Mouse (Mus musculus): Measurements from ENCODE around the gene Espnl. TPM values are rescaled to one million over a fixed set of nuclear protein-coding genes. Genes with fewer than 3 reads are reported as not detected.
A peak's percentile ranks its signal among the peaks of the same experiment; 100 is the strongest.

Gene Espnl
- total and polyA plus RNA-seq, 2 experiments from 2014 or later: not detected

- Histone ChIP-seq H3K4me3 (ENCODE audit: low read depth, low read length) (no peak overlapping the region), H3K4me2 (ENCODE audit: low read depth, low read length) (no peak overlapping the region), H3K4me1 (ENCODE audit: control insufficient read depth, insufficient read depth) (no peaks in the 10 kb centered on the region), H3K27ac (ENCODE audit: low read depth) (no peak overlapping the region), H3K9ac (replicated peaks; ENCODE audit: low read depth, low read length) (no peak overlapping the region), H3K27me3 (ENCODE audit: control insufficient read depth, insufficient read depth, low read length) (no peaks in the 10 kb centered on the region), H3K36me3 (replicated peaks; ENCODE audit: control insufficient read depth, insufficient read depth, low read length) (peaks cover 57% of the 10 kb centered on the region), H3K9me3 (replicated peaks; ENCODE audit: control insufficient read depth, low read length) (no peaks in the 10 kb centered on the region)
- DNase-seq (ENCODE audit: low spot score): no peak
- no peak for ATAC-seq (ENCODE audit: insufficient read depth, low read depth)
- TF ChIP-seq EP300 (IDR thresholded peaks at IDR 0.05; ENCODE audit: low read depth) (no peak), CTCF (IDR thresholded peaks at IDR 0.05; ENCODE audit: low read depth) (no peak)
- 93% methylated on average over 5 of the region's 5 CpGs for WGBS
Measured at GRCm38 (mm10) chr1:91390369-91390768, 68.5 kb downstream of the Espnl start.

- peaks cover 12% of the 10 kb centered on the region; the same call in 1 of the 2 replicates for H3K4me1 ChIP-seq (ENCODE audit: control insufficient read depth, insufficient read depth)
- H3K4me2 ChIP-seq (ENCODE audit: low read depth, low read length): peak overlapping the region; percentile 86
- no peaks in the 10 kb centered on the region for H3K9me3 ChIP-seq (replicated peaks; ENCODE audit: control insufficient read depth, low read length)
- no peak for ATAC-seq (ENCODE audit: insufficient read depth, low read depth)
- H3K36me3 ChIP-seq (replicated peaks; ENCODE audit: control insufficient read depth, insufficient read depth, low read length): peaks cover 8% of the 10 kb centered on the region; the same call in 1 of the 2 replicates
- DNase-seq (ENCODE audit: low spot score): no peak
- no peak for TF ChIP-seq CTCF (IDR thresholded peaks at IDR 0.05; ENCODE audit: low read depth)
- no peak for TF ChIP-seq EP300 (IDR thresholded peaks at IDR 0.05; ENCODE audit: low read depth)
- 0% methylated on average over 12 of the region's 12 CpGs for WGBS
- H3K9ac ChIP-seq (replicated peaks; ENCODE audit: low read depth, low read length): peak overlapping the region; percentile 82
- H3K27ac ChIP-seq (ENCODE audit: low read depth): peak overlapping the region; percentile 84
- H3K4me3 ChIP-seq (ENCODE audit: low read depth, low read length): peak overlapping the region; percentile 73
- H3K27me3 ChIP-seq (ENCODE audit: control insufficient read depth, insufficient read depth, low read length): no peaks in the 10 kb centered on the region
Measured at GRCm38 (mm10) chr1:91397927-91398259, 76.0 kb downstream of the Espnl start.

Other genes starting within 250 kb of the Espnl start
- 0.04 and 4.4 TPM in 2 replicates for gene Rbm44, start 177.0 kb upstream of the Espnl start, total RNA-seq (2014; rRNA removed; ENCODE audit: low replicate concordance)
- gene Rbm44, start 177.0 kb upstream of the Espnl start, polyA plus RNA-seq (2015; fragmentation: Nextera tagmentation; extraction: Ambion mirVana): 0.71 and 0.97 TPM in 2 replicates
- 46.7 and 59.5 TPM in 2 replicates for gene Ramp1, start 142.3 kb upstream of the Espnl start, total RNA-seq (2014; rRNA removed; ENCODE audit: low replicate concordance)
- 62.4 and 65.5 TPM in 2 replicates for gene Ramp1, start 142.3 kb upstream of the Espnl start, polyA plus RNA-seq (2015; fragmentation: Nextera tagmentation; extraction: Ambion mirVana)
- 23.5 and 69.6 TPM in 2 replicates for gene Ube2f, start 71.8 kb upstream of the Espnl start, total RNA-seq (2014; rRNA removed; ENCODE audit: low replicate concordance)
- 77.9 and 79.3 TPM in 2 replicates for gene Ube2f, start 71.8 kb upstream of the Espnl start, polyA plus RNA-seq (2015; fragmentation: Nextera tagmentation; extraction: Ambion mirVana)
- gene Scly, start 23.7 kb upstream of the Espnl start, total RNA-seq (2014; rRNA removed; ENCODE audit: low replicate concordance): 14.0 and 18.5 TPM in 2 replicates
- 9.6 and 10.0 TPM in 2 replicates for gene Scly, start 23.7 kb upstream of the Espnl start, polyA plus RNA-seq (2015; fragmentation: Nextera tagmentation; extraction: Ambion mirVana)
- gene Klhl30, start 28.9 kb downstream of the Espnl start, total RNA-seq (2014; rRNA removed; ENCODE audit: low replicate concordance): 78.6 and 83.2 TPM in 2 replicates
- gene Klhl30, start 28.9 kb downstream of the Espnl start, polyA plus RNA-seq (2015; fragmentation: Nextera tagmentation; extraction: Ambion mirVana): 64.0 and 68.6 TPM in 2 replicates
- 0.19 and 0.46 TPM in 2 replicates for gene Erfe, start 44.4 kb downstream of the Espnl start, total RNA-seq (2014; rRNA removed; ENCODE audit: low replicate concordance)
- 0.40 and 0.71 TPM in 2 replicates for gene Erfe, start 44.4 kb downstream of the Espnl start, polyA plus RNA-seq (2015; fragmentation: Nextera tagmentation; extraction: Ambion mirVana)
- 58.1 and 70.5 TPM in 2 replicates for gene Ilkap, start 76.7 kb downstream of the Espnl start, total RNA-seq (2014; rRNA removed; ENCODE audit: low replicate concordance)
- 71.4 and 75.1 TPM in 2 replicates for gene Ilkap, start 76.7 kb downstream of the Espnl start, polyA plus RNA-seq (2015; fragmentation: Nextera tagmentation; extraction: Ambion mirVana)
- 81.4 and 82.5 TPM in 2 replicates for gene Hes6, start 92.0 kb downstream of the Espnl start, total RNA-seq (2014; rRNA removed; ENCODE audit: low replicate concordance)
- gene Hes6, start 92.0 kb downstream of the Espnl start, polyA plus RNA-seq (2015; fragmentation: Nextera tagmentation; extraction: Ambion mirVana): 61.0 and 64.3 TPM in 2 replicates
- 11.1 and 14.0 TPM in 2 replicates for gene Per2, start 137.2 kb downstream of the Espnl start, total RNA-seq (2014; rRNA removed; ENCODE audit: low replicate concordance)
- gene Per2, start 137.2 kb downstream of the Espnl start, polyA plus RNA-seq (2015; fragmentation: Nextera tagmentation; extraction: Ambion mirVana): 2.3 and 3.3 TPM in 2 replicates
- 2.0 and 3.4 TPM in 2 replicates for gene Traf3ip1, start 172.6 kb downstream of the Espnl start, total RNA-seq (2014; rRNA removed; ENCODE audit: low replicate concordance)
- 2.8 TPM in 2 replicates for gene Traf3ip1, start 172.6 kb downstream of the Espnl start, polyA plus RNA-seq (2015; fragmentation: Nextera tagmentation; extraction: Ambion mirVana)
- 13.8 and 19.0 TPM in 2 replicates for gene Asb1, start 218.5 kb downstream of the Espnl start, total RNA-seq (2014; rRNA removed; ENCODE audit: low replicate concordance)
- gene Asb1, start 218.5 kb downstream of the Espnl start, polyA plus RNA-seq (2015; fragmentation: Nextera tagmentation; extraction: Ambion mirVana): 3.3 and 4.6 TPM in 2 replicates

Measured in heart, postnatal 0 days (tissue).